Mouse (Mus musculus) bone marrow macrophage, adult 2 months (primary cell): ENCODE results near the gene Gm5134.

Experiments
- CTCF ChIP-seq: IDR thresholded peaks from 2 replicates; pipeline ENCODE4 v1.5.1; 2012; ENCODE audit warnings: low read depth, mild to moderate bottlenecking, low read length, moderate library complexity
- POLR2A ChIP-seq: IDR thresholded peaks from 2 replicates; pipeline ENCODE4 v1.6.1; 2012; ENCODE audit warnings: mild to moderate bottlenecking, low read depth, low read length, borderline replicate concordance

DNA sequence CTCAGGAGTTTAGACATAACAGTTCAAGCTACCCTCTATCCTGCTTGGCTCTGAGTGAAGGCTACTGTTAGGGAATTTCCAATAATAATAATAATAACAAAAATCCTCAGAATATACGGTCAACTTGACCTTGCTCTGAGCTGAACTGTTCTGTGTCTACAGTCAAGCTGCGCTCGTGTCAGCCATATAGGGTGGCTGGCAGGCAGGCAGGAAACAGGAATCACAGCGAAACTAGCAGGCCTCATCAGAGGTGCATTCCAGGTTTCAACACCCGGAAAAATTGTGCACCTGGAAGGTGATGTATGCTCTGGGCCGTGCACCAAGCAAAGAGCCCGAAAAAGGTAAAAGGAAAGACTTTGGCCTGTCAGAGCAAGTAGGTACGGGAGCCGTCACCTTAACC lies 74.1 kb downstream of the Gm5134 start:
- no peak for TF ChIP-seq CTCF
- TF ChIP-seq POLR2A: no peak
